9 mouse cellular contexts compared by ENCODE assay signal in genomic region chr3:107953328-107953755, GRCm38 (mm10). TPM values are rescaled to one million over a fixed set of nuclear protein-coding genes. Genes with fewer than 3 reads are reported as not detected.
DNase-seq lines count a peak whose midpoint lies in the region; ATAC-seq and TF ChIP-seq lines count a peak whose summit lies in the region.
"Had no signal": no experiment of that assay in that cellular context is flagged by ENCODE, and none has a peak within 500 bp of the region (broad histone marks: within the 10 kb centered on the region; RNA-seq: fewer than 3 reads in every experiment).

No protein-coding gene starts in this region.

- no peak for TF ChIP-seq POLR2A in heart, adult 2 months (IDR thresholded peaks at IDR 0.05; ENCODE audit: insufficient read depth, low read depth, low read length)

- no peak overlapping the region for H3K9ac ChIP-seq in heart, adult 2 months (ENCODE audit: low read depth, low read length)
- no peak overlapping the region for H3K9ac ChIP-seq in kidney, embryonic 14.5 days (ENCODE audit: low read depth, low read length)
- no peak overlapping the region for H3K9ac ChIP-seq in liver, embryonic 14.5 days (replicated peaks)
- no peak overlapping the region for H3K9ac ChIP-seq in neural tube, embryonic 11.5 days (ENCODE audit: low read length)
- H3K9ac ChIP-seq: embryonic facial prominence, embryonic 12.5 days had no signal

- H3K36me3 ChIP-seq in heart, adult 2 months (ENCODE audit: control insufficient read depth, insufficient read depth, low read length), result no peaks in the 10 kb centered on the region
- no peaks in the 10 kb centered on the region for H3K36me3 ChIP-seq in kidney, embryonic 14.5 days (ENCODE audit: control insufficient read depth, insufficient read depth, low read length)
- no peaks in the 10 kb centered on the region for H3K36me3 ChIP-seq in liver, embryonic 14.5 days (replicated peaks; ENCODE audit: control insufficient read depth, insufficient read depth, low read depth)
- H3K36me3 ChIP-seq in neural tube, embryonic 11.5 days (ENCODE audit: control insufficient read depth, insufficient read depth, low read length), result no peaks in the 10 kb centered on the region
- H3K36me3 ChIP-seq: embryonic facial prominence, embryonic 12.5 days had no signal

- TF ChIP-seq CTCF in heart, adult 2 months (IDR thresholded peaks at IDR 0.05), result peak; percentile 97
- peak; percentile 90 for TF ChIP-seq CTCF in liver, embryonic 14.5 days (IDR thresholded peaks at IDR 0.05; ENCODE audit: low read depth)

- TF ChIP-seq EP300 in heart, adult 2 months (IDR thresholded peaks at IDR 0.05; ENCODE audit: insufficient read depth, low read depth, low read length), result peak; percentile 81; the same call in 1 of the 2 replicates
- no peak for TF ChIP-seq EP300 in liver, embryonic 14.5 days (IDR thresholded peaks at IDR 0.05; ENCODE audit: low read depth)

- H3K4me2 ChIP-seq in kidney, embryonic 14.5 days (replicated peaks; ENCODE audit: low read depth, low read length), result no peak overlapping the region
- no peak overlapping the region for H3K4me2 ChIP-seq in liver, embryonic 14.5 days (ENCODE audit: low read depth)
- no peak overlapping the region for H3K4me2 ChIP-seq in neural tube, embryonic 11.5 days (ENCODE audit: low read depth)
- H3K4me2 ChIP-seq: embryonic facial prominence, embryonic 12.5 days had no signal

- ATAC-seq in common myeloid progenitor, adult 5-6 weeks (replicated peaks; ENCODE audit: low read depth, poor library complexity, severe bottlenecking), result peak; percentile 89
- ATAC-seq in kidney, embryonic 14.5 days (ENCODE audit: low FRiP score, low TSS enrichment), result peak; percentile 41
- no peak for ATAC-seq in liver, embryonic 14.5 days (ENCODE audit: insufficient read depth)
- ATAC-seq in neural tube, embryonic 11.5 days (ENCODE audit: insufficient read depth, low FRiP score, low TSS enrichment), result no peak; the same call in 1 of the 2 replicates

- peak; percentile 74 for DNase-seq in 3T3-L1 (ENCODE audit: low read depth, low spot score)
- peak; percentile 52 for DNase-seq in WW6 (ENCODE audit: low read depth, low spot score)
- DNase-seq in heart, adult 2 months, result peak; percentile 84 to 87
- DNase-seq in liver, embryonic 14.5 days (ENCODE audit: low read depth in 3 of 3, low spot score in 3 of 3), result no peak
- peak; percentile 31 for DNase-seq in neural tube, embryonic 11.5 days (ENCODE audit: low spot score)
- DNase-seq in thymus, postnatal 25 days, result peak; percentile 36

- H3K27me3 ChIP-seq in heart, adult 2 months (ENCODE audit: control insufficient read depth, insufficient read depth, low read length), result no peaks in the 10 kb centered on the region
- H3K27me3 ChIP-seq in kidney, embryonic 14.5 days (ENCODE audit: control insufficient read depth, insufficient read depth, low read length), result no peaks in the 10 kb centered on the region
- H3K27me3 ChIP-seq in liver, embryonic 14.5 days (ENCODE audit: control insufficient read depth, insufficient read depth, low read length), result no peaks in the 10 kb centered on the region
- H3K27me3 ChIP-seq in neural tube, embryonic 11.5 days (ENCODE audit: control insufficient read depth, insufficient read depth, low read length), result no peaks in the 10 kb centered on the region
- H3K27me3 ChIP-seq: embryonic facial prominence, embryonic 12.5 days had no signal

- peaks cover 3% of the 10 kb centered on the region for H3K4me1 ChIP-seq in heart, adult 2 months (ENCODE audit: control insufficient read depth, insufficient read depth, low read length)
- peaks cover 5% of the 10 kb centered on the region; the same call in 1 of the 2 replicates for H3K4me1 ChIP-seq in kidney, embryonic 14.5 days (ENCODE audit: control insufficient read depth, insufficient read depth, low read length)
- no peaks in the 10 kb centered on the region for H3K4me1 ChIP-seq in liver, embryonic 14.5 days (replicated peaks; ENCODE audit: control insufficient read depth in 2 of 2, insufficient read depth in 2 of 2, low read length in 1 of 2)
- no peaks in the 10 kb centered on the region for H3K4me1 ChIP-seq in neural tube, embryonic 11.5 days (ENCODE audit: control insufficient read depth, insufficient read depth, low read length)
- H3K4me1 ChIP-seq: embryonic facial prominence, embryonic 12.5 days had no signal

- no peak overlapping the region for H3K27ac ChIP-seq in heart, adult 2 months
- H3K27ac ChIP-seq in kidney, embryonic 14.5 days (ENCODE audit: low read depth, low read length), result no peak overlapping the region
- H3K27ac ChIP-seq in liver, embryonic 14.5 days, result no peak overlapping the region
- H3K27ac ChIP-seq in neural tube, embryonic 11.5 days (ENCODE audit: low read depth, low read length), result no peak overlapping the region
- H3K27ac ChIP-seq: embryonic facial prominence, embryonic 12.5 days had no signal

- 15% methylated on average over 6 of the region's 6 CpGs for WGBS in heart, adult 2 months
- 17% methylated on average over 6 of the region's 6 CpGs for WGBS in kidney, embryonic 14.5 days
- 11% methylated on average over 6 of the region's 6 CpGs for WGBS in liver, embryonic 14.5 days (ENCODE audit: insufficient replicate concordance)
- WGBS in neural tube, embryonic 11.5 days, result 17% methylated on average over 6 of the region's 6 CpGs

- intact Hi-C loops in heart, adult 2 months (cut with DNase I), result loop anchor here (1.0 to 5.0 kb wide), 3 partner anchors 65 to 194 kb away; partner anchors contain the start of gene Gnai3

- no peak overlapping the region for H3K4me3 ChIP-seq in heart, adult 2 months
- no peak overlapping the region for H3K4me3 ChIP-seq in kidney, embryonic 14.5 days (ENCODE audit: low read length)
- H3K4me3 ChIP-seq in liver, embryonic 14.5 days (ENCODE audit: insufficient read depth in 1 of 2, low read depth in 2 of 2, low read length in 2 of 2), result no peak overlapping the region
- H3K4me3 ChIP-seq in neural tube, embryonic 11.5 days (ENCODE audit: low read depth, low read length), result no peak overlapping the region
- H3K4me3 ChIP-seq: embryonic facial prominence, embryonic 12.5 days had no signal

- H3K9me3 ChIP-seq in kidney, embryonic 14.5 days (ENCODE audit: control insufficient read depth, low read length), result no peaks in the 10 kb centered on the region
- no peaks in the 10 kb centered on the region for H3K9me3 ChIP-seq in liver, embryonic 14.5 days (ENCODE audit: control insufficient read depth, low read length)
- H3K9me3 ChIP-seq in neural tube, embryonic 11.5 days (ENCODE audit: control insufficient read depth, low read length), result no peaks in the 10 kb centered on the region
- H3K9me3 ChIP-seq: embryonic facial prominence, embryonic 12.5 days had no signal

- H3K79me2 ChIP-seq in heart, adult 2 months (replicated peaks; ENCODE audit: control insufficient read depth, insufficient read depth, low read length), result no peaks in the 10 kb centered on the region

RNA-seq across cellular contexts. Expression of gene Gstm6, which starts 9.8 kb away (rescaled TPM):
- total RNA-seq in common myeloid progenitor, adult 5-6 weeks (2017), result not detected in 2 replicates
- 1 to 10 TPM; 3.0 to 3.7 TPM for total RNA-seq in heart, adult 2 months (2021)
- 3.7 and 4.6 TPM in 2 replicates for polyA plus RNA-seq in heart, adult 2 months (2012; rRNA removed)
- polyA plus RNA-seq in kidney, embryonic 14.5 days (2014; fragmentation: Nextera tagmentation; extraction: Ambion mirVana), result 4.4 and 5.7 TPM in 2 replicates
- polyA plus RNA-seq in liver, embryonic 14.5 days (2012; rRNA removed), result 6.2 and 6.4 TPM in 2 replicates
- polyA plus RNA-seq in liver, embryonic 14.5 days (2014; fragmentation: Nextera tagmentation; extraction: Ambion mirVana), result 12.7 and 12.8 TPM in 2 replicates
- polyA plus RNA-seq in neural tube, embryonic 11.5 days (2014; fragmentation: Nextera tagmentation; extraction: Ambion mirVana), result 5.3 and 6.2 TPM in 2 replicates

RNA-seq across cellular contexts. Expression of gene Gstm3, which starts 15.7 kb away (rescaled TPM):
- total RNA-seq in common myeloid progenitor, adult 5-6 weeks (2017), result not detected in 2 replicates
- not detected for total RNA-seq in heart, adult 2 months (2021)
- polyA plus RNA-seq in heart, adult 2 months (2012; rRNA removed), result 0.08 TPM in 1 of 2 replicates, not detected in the other
- polyA plus RNA-seq in kidney, embryonic 14.5 days (2014; fragmentation: Nextera tagmentation; extraction: Ambion mirVana), result 0.16 TPM in 1 of 2 replicates, not detected in the other
- 4.1 and 4.6 TPM in 2 replicates for polyA plus RNA-seq in liver, embryonic 14.5 days (2012; rRNA removed)
- polyA plus RNA-seq in liver, embryonic 14.5 days (2014; fragmentation: Nextera tagmentation; extraction: Ambion mirVana), result 11.3 and 11.7 TPM in 2 replicates
- not detected in 2 replicates for polyA plus RNA-seq in neural tube, embryonic 11.5 days (2014; fragmentation: Nextera tagmentation; extraction: Ambion mirVana)
- polyA plus RNA-seq: embryonic facial prominence, embryonic 12.5 days had no signal

RNA-seq across cellular contexts. Expression of gene Gstm7, which starts 21.7 kb away (rescaled TPM):
- 0.39 and 1.6 TPM in 2 replicates for total RNA-seq in common myeloid progenitor, adult 5-6 weeks (2017)
- total RNA-seq in heart, adult 2 months (2021), result 10 to 100 TPM; 80.5 to 95.0 TPM
- polyA plus RNA-seq in heart, adult 2 months (2012; rRNA removed), result 70.4 and 119 TPM in 2 replicates
- 18.6 and 22.6 TPM in 2 replicates for polyA plus RNA-seq in kidney, embryonic 14.5 days (2014; fragmentation: Nextera tagmentation; extraction: Ambion mirVana)
- 13.7 and 15.3 TPM in 2 replicates for polyA plus RNA-seq in liver, embryonic 14.5 days (2012; rRNA removed)
- polyA plus RNA-seq in liver, embryonic 14.5 days (2014; fragmentation: Nextera tagmentation; extraction: Ambion mirVana), result 16.1 and 18.6 TPM in 2 replicates
- 49.9 and 50.8 TPM in 2 replicates for polyA plus RNA-seq in neural tube, embryonic 11.5 days (2014; fragmentation: Nextera tagmentation; extraction: Ambion mirVana)

RNA-seq across cellular contexts. Expression of gene Gstm2, which starts 32.9 kb away (rescaled TPM):
- 2.1 and 5.6 TPM in 2 replicates for total RNA-seq in common myeloid progenitor, adult 5-6 weeks (2017)
- 100 to 1,000 TPM; 214 to 222 TPM for total RNA-seq in heart, adult 2 months (2021)
- 169 and 280 TPM in 2 replicates for polyA plus RNA-seq in heart, adult 2 months (2012; rRNA removed)
- polyA plus RNA-seq in kidney, embryonic 14.5 days (2014; fragmentation: Nextera tagmentation; extraction: Ambion mirVana), result 76.2 and 79.8 TPM in 2 replicates
- 3.4 and 3.9 TPM in 2 replicates for polyA plus RNA-seq in liver, embryonic 14.5 days (2012; rRNA removed)
- polyA plus RNA-seq in liver, embryonic 14.5 days (2014; fragmentation: Nextera tagmentation; extraction: Ambion mirVana), result 4.4 and 4.8 TPM in 2 replicates
- polyA plus RNA-seq in neural tube, embryonic 11.5 days (2014; fragmentation: Nextera tagmentation; extraction: Ambion mirVana), result 18.5 and 20.8 TPM in 2 replicates

RNA-seq across cellular contexts. Expression of gene Gstm5, which starts 57.7 kb away (rescaled TPM):
- 73.7 and 87.7 TPM in 2 replicates for total RNA-seq in common myeloid progenitor, adult 5-6 weeks (2017)
- total RNA-seq in heart, adult 2 months (2021), result 10 to 100 TPM; 45.7 to 53.4 TPM
- polyA plus RNA-seq in heart, adult 2 months (2012; rRNA removed), result 59.5 and 104 TPM in 2 replicates
- polyA plus RNA-seq in kidney, embryonic 14.5 days (2014; fragmentation: Nextera tagmentation; extraction: Ambion mirVana), result 174 and 223 TPM in 2 replicates
- 86.0 and 111 TPM in 2 replicates for polyA plus RNA-seq in liver, embryonic 14.5 days (2012; rRNA removed)
- 183 and 196 TPM in 2 replicates for polyA plus RNA-seq in liver, embryonic 14.5 days (2014; fragmentation: Nextera tagmentation; extraction: Ambion mirVana)
- polyA plus RNA-seq in neural tube, embryonic 11.5 days (2014; fragmentation: Nextera tagmentation; extraction: Ambion mirVana), result 210 and 222 TPM in 2 replicates

Comparison
In these comparisons a context has a peak if more than half of its experiments do, and no peak if none do; other contexts are left out.
1. DNase-seq: peak in 3T3-L1 (single experiment), WW6 (single experiment), heart, adult 2 months (2 of 2), neural tube, embryonic 11.5 days (single experiment) and thymus, postnatal 25 days (single experiment); none in liver, embryonic 14.5 days (0 of 3).
2. ATAC-seq: peak in common myeloid progenitor, adult 5-6 weeks (single experiment) and kidney, embryonic 14.5 days (single experiment); none in liver, embryonic 14.5 days (single experiment) and neural tube, embryonic 11.5 days (single experiment).